Mouse (Mus musculus) left cerebral cortex, postnatal 36 days (tissue): ENCODE data around the gene Jmjd7. TPM values are rescaled to one million over a fixed set of nuclear protein-coding genes. Genes with fewer than 3 reads are reported as not detected.

Experiments used
- DNase-seq, 2 experiments: peaks; one replicate each; pipeline ENCODE4 v3.0.0; 2021 to 2022; ENCODE audit warnings: low spot score in 2 of 2, mixed read lengths in 1 of 2
- intact Hi-C: fragments of 180-260 bp; cut with DNase I; formaldehyde crosslinking; loops from one replicate; pipeline ENCODE4 v1.15.1; 2025
- microRNA-seq: library from miRNA; unstranded; fragments of <30 nt; microRNA quantifications from one replicate; pipeline ENCODE4 v1.2.0, GENCODE M21; 2022
- total RNA-seq, 2 experiments: library from RNA; stranded (reverse); gene quantifications; 2 replicates each; pipeline ENCODE4 v1.2.3; 2021

Gene Jmjd7
- total RNA-seq, 2 experiments from 2014 or later, result 3.4 to 4.8 TPM

GRCm38 (mm10) chr2:120054771-120055552 lies 27.7 kb downstream of the Jmjd7 start:
- no peak for DNase-seq
- intact Hi-C loops, result no loop called here

- intact Hi-C loops, result no loop called here
- no peak for DNase-seq
These were observed 28.6 kb downstream of the Jmjd7 start for GRCm38 (mm10) chr2:120055923-120056322.

- no peak for DNase-seq
- intact Hi-C loops, result no loop called here
These were observed 31.5 kb downstream of the Jmjd7 start for GRCm38 (mm10) chr2:120058818-120059217.

GRCm38 (mm10) chr2:120059466-120059865 lies 32.2 kb downstream of the Jmjd7 start:
- intact Hi-C loops, result no loop called here
- no peak for DNase-seq

GRCm38 (mm10) chr2:120060190-120060589 lies 32.9 kb downstream of the Jmjd7 start:
- no peak for DNase-seq
- intact Hi-C loops, result no loop called here

GRCm38 (mm10) chr2:120060651-120061050 lies 33.4 kb downstream of the Jmjd7 start:
- no peak for DNase-seq
- intact Hi-C loops, result no loop called here

- DNase-seq, result no peak
- intact Hi-C loops, result no loop called here
These were observed 35.0 kb downstream of the Jmjd7 start for GRCm38 (mm10) chr2:120062248-120062647.

- intact Hi-C loops, result loop anchor here (5.0 kb wide), 1 partner anchor 92 kb away; the partner anchor contains the start of gene Mapkbp1
- DNase-seq, result no peak
These were observed 37.4 kb downstream of the Jmjd7 start for GRCm38 (mm10) chr2:120064639-120065038.

GRCm38 (mm10) chr2:120065243-120065642 lies 38.0 kb downstream of the Jmjd7 start:
- intact Hi-C loops, result loop anchor here (5.0 kb wide), 1 partner anchor 93 kb away; the partner anchor contains the start of gene Mapkbp1
- DNase-seq, result peak in 1 of 2 experiments; percentile 41

GRCm38 (mm10) chr2:120066224-120066623 lies 38.9 kb downstream of the Jmjd7 start:
- no peak for DNase-seq
- intact Hi-C loops, result loop anchor here (5.0 kb wide), 1 partner anchor 94 kb away; the partner anchor contains the start of gene Mapkbp1

- no peak for DNase-seq
- intact Hi-C loops, result loop anchor here (1.0 to 5.0 kb wide), 2 partner anchors 25 to 97 kb away; partner anchors contain the start of gene Mapkbp1
These were observed 41.5 kb downstream of the Jmjd7 start for GRCm38 (mm10) chr2:120068555-120069465.

- intact Hi-C loops, result loop anchor here (1.0 to 5.0 kb wide), 2 partner anchors 25 to 97 kb away; partner anchors contain the start of gene Mapkbp1
- DNase-seq, result peak; percentile 60 to 66
These were observed 42.2 kb downstream of the Jmjd7 start for GRCm38 (mm10) chr2:120069466-120069990.

- DNase-seq, result no peak
- intact Hi-C loops, result no loop called here
These were observed 46.8 kb downstream of the Jmjd7 start for GRCm38 (mm10) chr2:120074096-120074495.

GRCm38 (mm10) chr2:120076076-120076705 lies 48.9 kb downstream of the Jmjd7 start:
- peak; percentile 34 to 50 for DNase-seq
- intact Hi-C loops, result no loop called here

Small RNA genes lying within 50 kb of the gene (microRNA-seq; reads per million reads assigned to microRNA genes)
- not detected for gene Mir7665

Other genes with a start within 250 kb of the Jmjd7 start
- 10 to 100 TPM; 19.4 to 20.6 TPM for gene Rpap1, start 239.9 kb upstream of the Jmjd7 start, total RNA-seq
- 100 to 1,000 TPM; 191 to 198 TPM for gene Tyro3, start 229.8 kb upstream of the Jmjd7 start, total RNA-seq
- gene Mga, start 130.3 kb upstream of the Jmjd7 start, total RNA-seq, result 10 to 100 TPM; 56.2 to 74.1 TPM
- 10 to 100 TPM; 41.6 to 66.9 TPM for gene Mapkbp1, start 54.8 kb upstream of the Jmjd7 start, total RNA-seq
- gene Gm28042, start within 50 bp of the Jmjd7 start, total RNA-seq, result under 1 TPM in 1 of 2 experiments, not detected in 1; 0.84 TPM
- 1 to 10 TPM; 1.4 to 3.7 TPM for gene Pla2g4b, start 5.9 kb downstream of the Jmjd7 start, total RNA-seq
- gene Ehd4, start 127.1 kb downstream of the Jmjd7 start, total RNA-seq, result 10 to 100 TPM; 11.3 to 12.9 TPM
- gene Pla2g4e, start 217.9 kb downstream of the Jmjd7 start, total RNA-seq, result 10 to 100 TPM; 18.5 to 21.7 TPM